Mouse (Mus musculus): ENCODE measurements around the gene Zcchc2. TPM values are rescaled to one million over a fixed set of nuclear protein-coding genes. Genes with fewer than 3 reads are reported as not detected.

The Zcchc2 gene
- polyA plus RNA-seq, 1 experiment from 2014 or later, result 2.4 TPM

- Histone ChIP-seq H3K4me1 (peaks cover 3% of the 10 kb centered on the region; the same call in 1 of the 2 replicates), H3K4me3 (no peak overlapping the region), H3K27ac (no peak overlapping the region), H3K27me3 (ENCODE audit: poor library complexity, severe bottlenecking) (no peaks in the 10 kb centered on the region), H3K36me3 (replicated peaks) (peaks cover 85% of the 10 kb centered on the region), H3K9me3 (no peaks in the 10 kb centered on the region)
- DNase-seq (ENCODE audit: extremely low spot score, low spot score), result no peak
- WGBS, result 95% methylated on average over 3 of the region's 3 CpGs
Observed at GRCm38 (mm10) chr1:106024778-106025177, 34.6 kb downstream of the Zcchc2 start.

- H3K9me3 ChIP-seq, result no peaks in the 10 kb centered on the region
- H3K36me3 ChIP-seq (replicated peaks), result peaks cover 63% of the 10 kb centered on the region
- DNase-seq (ENCODE audit: extremely low spot score, low spot score), result no peak
- no peaks in the 10 kb centered on the region for H3K27me3 ChIP-seq (ENCODE audit: poor library complexity, severe bottlenecking)
- no peak overlapping the region for H3K4me3 ChIP-seq
- no peak overlapping the region for H3K27ac ChIP-seq
- WGBS, result 94% methylated on average over 15 of the region's 15 CpGs
- H3K4me1 ChIP-seq, result no peaks in the 10 kb centered on the region
Observed at GRCm38 (mm10) chr1:106029769-106030168, 39.6 kb downstream of the Zcchc2 start.

- no peaks in the 10 kb centered on the region for H3K9me3 ChIP-seq
- no peak overlapping the region for H3K27ac ChIP-seq
- H3K4me3 ChIP-seq, result no peak overlapping the region
- no peaks in the 10 kb centered on the region for H3K27me3 ChIP-seq (ENCODE audit: poor library complexity, severe bottlenecking)
- 91% methylated on average over 10 of the region's 10 CpGs for WGBS
- no peaks in the 10 kb centered on the region for H3K4me1 ChIP-seq
- no peak for DNase-seq (ENCODE audit: extremely low spot score, low spot score)
- peaks cover 62% of the 10 kb centered on the region for H3K36me3 ChIP-seq (replicated peaks)
Observed at GRCm38 (mm10) chr1:106030331-106030730, 40.1 kb downstream of the Zcchc2 start.

- Histone ChIP-seq H3K9me3 (no peaks in the 10 kb centered on the region), H3K27ac (no peak overlapping the region), H3K4me1 (no peaks in the 10 kb centered on the region), H3K36me3 (replicated peaks) (peaks cover 58% of the 10 kb centered on the region), H3K4me3 (no peak overlapping the region), H3K27me3 (ENCODE audit: poor library complexity, severe bottlenecking) (no peaks in the 10 kb centered on the region)
- 96% methylated on average over 2 of the region's 2 CpGs for WGBS
- no peak for DNase-seq (ENCODE audit: extremely low spot score, low spot score)
Observed at GRCm38 (mm10) chr1:106030886-106031285, 40.7 kb downstream of the Zcchc2 start.

GRCm38 (mm10) chr1:106031908-106032307 is 41.7 kb downstream of the Zcchc2 start:
- no peaks in the 10 kb centered on the region for H3K4me1 ChIP-seq
- no peaks in the 10 kb centered on the region for H3K9me3 ChIP-seq
- H3K27me3 ChIP-seq (ENCODE audit: poor library complexity, severe bottlenecking), result no peaks in the 10 kb centered on the region
- no peak for DNase-seq (ENCODE audit: extremely low spot score, low spot score)
- H3K4me3 ChIP-seq, result no peak overlapping the region
- H3K27ac ChIP-seq, result no peak overlapping the region
- peaks cover 51% of the 10 kb centered on the region for H3K36me3 ChIP-seq (replicated peaks)
- 69% methylated on average over 6 of the region's 6 CpGs for WGBS

- no peaks in the 10 kb centered on the region for H3K9me3 ChIP-seq
- H3K4me3 ChIP-seq, result no peak overlapping the region
- no peaks in the 10 kb centered on the region for H3K27me3 ChIP-seq (ENCODE audit: poor library complexity, severe bottlenecking)
- no peak for DNase-seq (ENCODE audit: extremely low spot score, low spot score)
- H3K36me3 ChIP-seq (replicated peaks), result peaks cover 27% of the 10 kb centered on the region
- no peak overlapping the region for H3K27ac ChIP-seq
- 81% methylated on average over 7 of the region's 7 CpGs for WGBS
- no peaks in the 10 kb centered on the region for H3K4me1 ChIP-seq
Observed at GRCm38 (mm10) chr1:106034776-106035175, 44.6 kb downstream of the Zcchc2 start.

- peaks cover 10% of the 10 kb centered on the region; the same call in 1 of the 2 replicates for H3K36me3 ChIP-seq (replicated peaks)
- H3K9me3 ChIP-seq, result no peaks in the 10 kb centered on the region
- H3K27ac ChIP-seq, result no peak overlapping the region
- DNase-seq (ENCODE audit: extremely low spot score, low spot score), result peak; percentile 70
- WGBS, result 66% methylated on average over 19 of the region's 19 CpGs
- H3K4me3 ChIP-seq, result no peak overlapping the region
- no peaks in the 10 kb centered on the region for H3K27me3 ChIP-seq (ENCODE audit: poor library complexity, severe bottlenecking)
- H3K4me1 ChIP-seq, result no peaks in the 10 kb centered on the region
Observed at GRCm38 (mm10) chr1:106036861-106037599, 46.8 kb downstream of the Zcchc2 start.

- WGBS, result 89% methylated on average over 6 of the region's 6 CpGs
- no peaks in the 10 kb centered on the region for H3K27me3 ChIP-seq (ENCODE audit: poor library complexity, severe bottlenecking)
- no peak for DNase-seq (ENCODE audit: extremely low spot score, low spot score)
- H3K4me1 ChIP-seq, result no peaks in the 10 kb centered on the region
- H3K4me3 ChIP-seq, result no peak overlapping the region
- no peak overlapping the region for H3K27ac ChIP-seq
- no peaks in the 10 kb centered on the region for H3K9me3 ChIP-seq
- no peaks in the 10 kb centered on the region for H3K36me3 ChIP-seq (replicated peaks)
Observed at GRCm38 (mm10) chr1:106039326-106039725, 49.1 kb downstream of the Zcchc2 start.

GRCm38 (mm10) chr1:106040271-106040670 is 50.1 kb downstream of the Zcchc2 start:
- no peaks in the 10 kb centered on the region for H3K36me3 ChIP-seq (replicated peaks)
- no peak overlapping the region for H3K27ac ChIP-seq
- H3K4me1 ChIP-seq, result no peaks in the 10 kb centered on the region
- no peak for DNase-seq (ENCODE audit: extremely low spot score, low spot score)
- no peaks in the 10 kb centered on the region for H3K27me3 ChIP-seq (ENCODE audit: poor library complexity, severe bottlenecking)
- H3K9me3 ChIP-seq, result no peaks in the 10 kb centered on the region
- WGBS, result 95% methylated on average over 4 of the region's 4 CpGs
- no peak overlapping the region for H3K4me3 ChIP-seq

GRCm38 (mm10) chr1:106042221-106042620 is 52.0 kb downstream of the Zcchc2 start:
- 88% methylated on average over 9 of the region's 9 CpGs for WGBS
- H3K4me1 ChIP-seq, result no peaks in the 10 kb centered on the region
- H3K36me3 ChIP-seq (replicated peaks), result no peaks in the 10 kb centered on the region
- no peaks in the 10 kb centered on the region for H3K9me3 ChIP-seq
- H3K27me3 ChIP-seq (ENCODE audit: poor library complexity, severe bottlenecking), result no peaks in the 10 kb centered on the region
- DNase-seq (ENCODE audit: extremely low spot score, low spot score), result no peak
- H3K27ac ChIP-seq, result no peak overlapping the region
- H3K4me3 ChIP-seq, result no peak overlapping the region

- DNase-seq (ENCODE audit: extremely low spot score, low spot score), result no peak
- WGBS, result 89% methylated on average over 4 of the region's 4 CpGs
- H3K27ac ChIP-seq, result no peak overlapping the region
- H3K36me3 ChIP-seq (replicated peaks), result no peaks in the 10 kb centered on the region
- H3K9me3 ChIP-seq, result no peaks in the 10 kb centered on the region
- H3K27me3 ChIP-seq (ENCODE audit: poor library complexity, severe bottlenecking), result no peaks in the 10 kb centered on the region
- no peak overlapping the region for H3K4me3 ChIP-seq
- H3K4me1 ChIP-seq, result no peaks in the 10 kb centered on the region
Observed at GRCm38 (mm10) chr1:106043053-106043820, 53.0 kb downstream of the Zcchc2 start.

- Histone ChIP-seq H3K36me3 (replicated peaks) (no peaks in the 10 kb centered on the region), H3K9me3 (no peaks in the 10 kb centered on the region), H3K4me1 (no peaks in the 10 kb centered on the region), H3K4me3 (no peak overlapping the region), H3K27ac (no peak overlapping the region), H3K27me3 (ENCODE audit: poor library complexity, severe bottlenecking) (no peaks in the 10 kb centered on the region)
- WGBS, result 98% methylated on average over 6 of the region's 6 CpGs
- no peak for DNase-seq (ENCODE audit: extremely low spot score, low spot score)
Observed at GRCm38 (mm10) chr1:106049036-106049435, 58.8 kb downstream of the Zcchc2 start.

- no peak for DNase-seq (ENCODE audit: extremely low spot score, low spot score)
- no peaks in the 10 kb centered on the region for H3K27me3 ChIP-seq (ENCODE audit: poor library complexity, severe bottlenecking)
- H3K27ac ChIP-seq, result no peak overlapping the region
- 78% methylated on average over 6 of the region's 6 CpGs for WGBS
- no peaks in the 10 kb centered on the region for H3K4me1 ChIP-seq
- H3K4me3 ChIP-seq, result no peak overlapping the region
- no peaks in the 10 kb centered on the region for H3K9me3 ChIP-seq
- no peaks in the 10 kb centered on the region for H3K36me3 ChIP-seq (replicated peaks)
Observed at GRCm38 (mm10) chr1:106054978-106055377, 64.8 kb downstream of the Zcchc2 start.

All from forebrain, embryonic 10.5 days (tissue).